In the genomic region with DNA sequence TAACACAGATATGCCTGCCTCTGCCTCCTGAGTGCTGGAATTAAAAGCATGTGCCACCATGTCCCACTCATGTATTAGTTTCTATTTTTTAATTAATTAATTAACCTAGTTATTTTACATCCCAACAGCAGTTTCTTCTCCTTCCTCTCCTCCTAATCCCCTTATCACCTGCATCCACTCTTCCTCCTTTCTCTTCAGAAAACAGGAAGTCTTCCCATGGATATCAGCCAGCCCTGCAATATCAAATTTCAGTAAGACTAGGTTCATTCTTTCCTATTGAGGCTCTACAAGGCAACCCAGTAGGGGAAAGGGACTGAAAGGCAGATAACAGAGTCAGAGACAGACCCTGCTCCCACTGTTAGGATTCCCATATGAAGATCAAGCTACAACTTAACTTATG, we compare ENCODE assay signal across 25 mouse cellular contexts.
DNase-seq lines count a peak whose midpoint lies in the region; ATAC-seq and TF ChIP-seq lines count a peak whose summit lies in the region.
"Had no signal": no experiment of that assay in that cellular context is flagged by ENCODE, and none has a peak within 500 bp of the region (broad histone marks: within the 10 kb centered on the region; RNA-seq: fewer than 3 reads in every experiment).

No protein-coding gene starts in this region.

- no peaks in the 10 kb centered on the region for H3K79me2 ChIP-seq in MEL (ENCODE audit: control insufficient read depth, insufficient read depth, low read length, poor library complexity)

- no peak for TF ChIP-seq RAD21 in MEL (IDR thresholded peaks at IDR 0.05; ENCODE audit: low read depth, low read length)

- peaks cover 7 to 11% of the 10 kb centered on the region in 2 experiments for H3K36me3 ChIP-seq in MEL (ENCODE audit: control insufficient read depth in 1 of 2, insufficient read depth in 2 of 2, low read length in 2 of 2)
- no peaks in the 10 kb centered on the region for H3K36me3 ChIP-seq in midbrain, embryonic 15.5 days (replicated peaks)

- 0 out of 2 replicates have a peak, but pooled peaks have one; percentile 39 for ATAC-seq in erythroid progenitor cell, adult 5-6 weeks (replicated peaks; ENCODE audit: low FRiP score, poor library complexity, severe bottlenecking)
- ATAC-seq in midbrain, embryonic 15.5 days (replicated peaks), result no peak
- ATAC-seq: activated CD4-positive, CD25-positive, alpha-beta regulatory T cell, adult 4 months; CD4-positive, CD25-positive, alpha-beta regulatory T cell, adult 4 months; Patski had no signal

- H3K27me3 ChIP-seq in MEL (ENCODE audit: control insufficient read depth in 1 of 2, insufficient read depth in 2 of 2, low read length in 2 of 2), result no peaks in the 10 kb centered on the region
- no peaks in the 10 kb centered on the region for H3K27me3 ChIP-seq in midbrain, embryonic 15.5 days (replicated peaks)
- H3K27me3 ChIP-seq: CH12.LX, Patski had no signal

- peak overlapping the region; percentile 46 for H3K27ac ChIP-seq in MEL (ENCODE audit: control insufficient read depth, low read depth, low read length)
- no peak overlapping the region for H3K27ac ChIP-seq in midbrain, embryonic 15.5 days

- TF ChIP-seq EP300 in MEL (IDR thresholded peaks at IDR 0.05; ENCODE audit: low read depth in 1 of 2, low read length in 2 of 2), result peak; percentile 66 to 78

- no peaks in the 10 kb centered on the region for H3K9me3 ChIP-seq in MEL (replicated peaks; ENCODE audit: insufficient read depth, low read length)
- no peaks in the 10 kb centered on the region for H3K9me3 ChIP-seq in midbrain, embryonic 15.5 days
- H3K9me3 ChIP-seq: G1E had no signal

- no peak overlapping the region for H3K4me3 ChIP-seq in MEL (ENCODE audit: control insufficient read depth in 1 of 2, insufficient read depth in 1 of 2, low read depth in 2 of 2, low read length in 2 of 2)
- H3K4me3 ChIP-seq in midbrain, embryonic 15.5 days, result no peak overlapping the region

- no peak for TF ChIP-seq CTCF in MEL (IDR thresholded peaks at IDR 0.05 in 2 of 3, conservative IDR thresholded peaks at IDR 0.05 in 1 of 3; ENCODE audit: control insufficient read depth in 1 of 3, insufficient read depth in 1 of 3, low read depth in 2 of 3, low read length in 3 of 3, poor library complexity in 1 of 3, severe bottlenecking in 1 of 3)

- no peak for TF ChIP-seq POLR2A in MEL (IDR thresholded peaks at IDR 0.05; ENCODE audit: control insufficient read depth in 1 of 2, insufficient read depth in 1 of 2, low read depth in 1 of 2, low read length in 2 of 2, poor library complexity in 1 of 2)

- H3K9ac ChIP-seq in MEL (ENCODE audit: control insufficient read depth, low read depth, low read length, poor library complexity, severe bottlenecking), result no peak overlapping the region
- no peak overlapping the region for H3K9ac ChIP-seq in midbrain, embryonic 15.5 days

- H3K4me2 ChIP-seq in midbrain, embryonic 15.5 days, result no peak overlapping the region

- peaks cover 3 to 5% of the 10 kb centered on the region in 2 experiments; a peak in 3 of 4 replicates for H3K4me1 ChIP-seq in MEL (ENCODE audit: control insufficient read depth in 1 of 2, insufficient read depth in 2 of 2, low read length in 2 of 2)
- H3K4me1 ChIP-seq in midbrain, embryonic 15.5 days, result no peaks in the 10 kb centered on the region

- DNase-seq in 416B (ENCODE audit: low read depth), result peak; percentile 12
- peak; percentile 77 for DNase-seq in MEL (ENCODE audit: low read depth, low spot score)
- peak; percentile 71 for DNase-seq in MEL-GATA-1-ER (ENCODE audit: extremely low read depth, low read depth)
- no peak for DNase-seq in liver
- no peak for DNase-seq in layer of hippocampus, adult 18-20 months (ENCODE audit: low spot score in 2 of 2)
- DNase-seq in cerebellum, postnatal 36 days, result no peak
- DNase-seq: adrenal gland, adult 2 months; adrenal gland, adult 8-10 months; adrenal gland, postnatal 10 days; adrenal gland, postnatal 14 days; adrenal gland, postnatal 25 days; adrenal gland, postnatal 36 days; B cell, adult 2 months; cerebellum, adult 11 months; cerebellum, adult 11-12 months; cerebellum, adult 18-20 months; cerebellum, adult 2 months; cerebellum, adult 8-10 months had no signal

TF ChIP-seq in MEL, 35 proteins besides CTCF, POLR2A, EP300 and RAD21:
- TF ChIP-seq TCF12 (IDR thresholded peaks at IDR 0.05; ENCODE audit: low read depth, low read length) (peak; percentile 45; the same call in 1 of the 2 replicates), MAFK (IDR thresholded peaks at IDR 0.05; ENCODE audit: borderline replicate concordance, low read depth, low read length) (no peak), TAL1 (IDR thresholded peaks at IDR 0.05; ENCODE audit: low read length) (peak; percentile 47), KAT2A (conservative IDR thresholded peaks at IDR 0.05; ENCODE audit: low read depth, low read length) (no peak), RCOR1 (IDR thresholded peaks at IDR 0.05; ENCODE audit: low read depth, low read length) (peak; percentile 63; the same call in 1 of the 2 replicates), POLR2AphosphoS2 (IDR thresholded peaks at IDR 0.05; ENCODE audit: low read length) (no peak), GATA1 (IDR thresholded peaks at IDR 0.05; ENCODE audit: low read depth, low read length) (peak; percentile 64)

Comparison
In these comparisons a context has a peak if more than half of its experiments do, and no peak if none do; other contexts are left out.
1. DNase-seq: peak in 416B (single experiment), MEL (single experiment) and MEL-GATA-1-ER (single experiment); none in liver (single experiment), layer of hippocampus, adult 18-20 months (0 of 2) and cerebellum, postnatal 36 days (0 of 2).